Mouse (Mus musculus): ENCODE results near the gene Crb3.

DNA sequence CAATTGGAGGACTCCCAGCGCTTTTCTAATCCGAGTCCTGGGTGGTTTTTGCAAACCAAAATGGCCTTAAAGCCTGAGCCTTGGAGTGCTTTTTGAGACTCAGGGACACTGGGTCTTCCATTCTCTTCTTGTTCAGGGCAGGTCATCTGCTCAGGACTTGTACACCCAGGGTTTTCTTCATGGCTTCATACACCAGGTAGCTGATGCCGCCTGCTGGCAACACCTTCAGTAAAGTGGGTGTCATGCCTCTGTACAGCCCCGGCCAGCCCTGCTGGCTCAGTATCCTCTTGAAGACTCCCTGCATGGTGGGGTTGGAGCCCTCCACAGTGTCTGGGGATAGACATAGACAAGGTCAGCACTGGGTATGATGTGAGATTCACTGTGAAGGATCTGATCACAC is 26.1 kb upstream of the Crb3 start:
- TF ChIP-seq POLR2A (IDR thresholded peaks at IDR 0.05; ENCODE audit: low read depth, low read length) (no peak), CTCF (IDR thresholded peaks at IDR 0.05; ENCODE audit: extremely low read depth, insufficient read length, insufficient replicate concordance, low read depth, low read length) (no peak)

Measured in small intestine, adult 2 months (tissue).